Mouse (Mus musculus): Measurements from ENCODE around the gene Tardbp.

- TF ChIP-seq POLR2A (IDR thresholded peaks at IDR 0.05; ENCODE audit: insufficient read depth, low read depth, low read length) (no peak), CTCF (IDR thresholded peaks at IDR 0.05; ENCODE audit: insufficient read depth, low read depth, low read length) (no peak)
These were observed 48.2 kb upstream of the Tardbp start for GRCm38 (mm10) chr4:148675043-148675442.
